Mouse (Mus musculus): Measurements from ENCODE around the gene Rnasel.

Rnasel gene

GRCm38 (mm10) chr1:153749211-153749801 lies at the start of gene Rnasel:
Rnasel (plus strand) TSS chr1:153749426.
- peak; percentile 73 to 78 for DNase-seq

GRCm38 (mm10) chr1:153700448-153701063 lies 48.7 kb upstream of the Rnasel start:
- DNase-seq = no peak

GRCm38 (mm10) chr1:153701461-153701860 lies 47.8 kb upstream of the Rnasel start:
- no peak for DNase-seq

GRCm38 (mm10) chr1:153702166-153702852 lies 46.9 kb upstream of the Rnasel start:
- DNase-seq = no peak

GRCm38 (mm10) chr1:153702853-153703410 lies 46.3 kb upstream of the Rnasel start:
- no peak for DNase-seq

GRCm38 (mm10) chr1:153703445-153703991 lies 45.7 kb upstream of the Rnasel start:
- DNase-seq = no peak

GRCm38 (mm10) chr1:153704174-153704573 lies 45.1 kb upstream of the Rnasel start:
- no peak for DNase-seq

- no peak for DNase-seq
Measured at GRCm38 (mm10) chr1:153704996-153705395, 44.2 kb upstream of the Rnasel start.

- no peak for DNase-seq
Measured at GRCm38 (mm10) chr1:153708626-153709025, 40.6 kb upstream of the Rnasel start.

- DNase-seq = no peak
Measured at GRCm38 (mm10) chr1:153709451-153709850, 39.8 kb upstream of the Rnasel start.

- DNase-seq = no peak
Measured at GRCm38 (mm10) chr1:153711544-153712262, 37.5 kb upstream of the Rnasel start.

- DNase-seq = no peak
Measured at GRCm38 (mm10) chr1:153712633-153713032, 36.6 kb upstream of the Rnasel start.

- no peak for DNase-seq
Measured at GRCm38 (mm10) chr1:153717990-153718389, 31.2 kb upstream of the Rnasel start.

GRCm38 (mm10) chr1:153720935-153721334 lies 28.3 kb upstream of the Rnasel start:
- DNase-seq = peak in 1 of 2 experiments; percentile 27

- no peak for DNase-seq
Measured at GRCm38 (mm10) chr1:153721565-153722310, 27.5 kb upstream of the Rnasel start.

- no peak for DNase-seq
Measured at GRCm38 (mm10) chr1:153723426-153723825, 25.8 kb upstream of the Rnasel start.

GRCm38 (mm10) chr1:153726636-153727035 lies 22.6 kb upstream of the Rnasel start:
- DNase-seq = no peak

GRCm38 (mm10) chr1:153729806-153730205 lies 19.4 kb upstream of the Rnasel start:
- DNase-seq = no peak

- peak; percentile 39 to 40 for DNase-seq
Measured at GRCm38 (mm10) chr1:153730671-153731070, 18.6 kb upstream of the Rnasel start.

GRCm38 (mm10) chr1:153733181-153733580 lies 16.0 kb upstream of the Rnasel start:
- peak in 1 of 2 experiments; percentile 53 for DNase-seq

GRCm38 (mm10) chr1:153734866-153735265 lies 14.4 kb upstream of the Rnasel start:
- DNase-seq = no peak

- no peak for DNase-seq
Measured at GRCm38 (mm10) chr1:153736096-153736495, 13.1 kb upstream of the Rnasel start.

All from cerebellum, postnatal 25 days (tissue).